Mouse (Mus musculus): ENCODE measurements around the gene Rab11fip4.

Rab11fip4 gene

GRCm38 (mm10) chr11:79654407-79654831 lies 63.4 kb downstream of the Rab11fip4 start:
- no peak for DNase-seq (ENCODE audit: low spot score in 2 of 2)

- no peak for DNase-seq (ENCODE audit: low spot score in 2 of 2)
These were observed 64.6 kb downstream of the Rab11fip4 start for GRCm38 (mm10) chr11:79655592-79655991.

GRCm38 (mm10) chr11:79656491-79656890 lies 65.5 kb downstream of the Rab11fip4 start:
- no peak for DNase-seq (ENCODE audit: low spot score in 2 of 2)

- no peak for DNase-seq (ENCODE audit: low spot score in 2 of 2)
These were observed 66.0 kb downstream of the Rab11fip4 start for GRCm38 (mm10) chr11:79657053-79657452.

- DNase-seq (ENCODE audit: low spot score in 2 of 2) = peak; percentile 44 to 57
These were observed 67.3 kb downstream of the Rab11fip4 start for GRCm38 (mm10) chr11:79658205-79658825.

GRCm38 (mm10) chr11:79660361-79661205 lies 69.6 kb downstream of the Rab11fip4 start:
- DNase-seq (ENCODE audit: low spot score in 2 of 2) = peak; percentile 67 to 68

- DNase-seq (ENCODE audit: low spot score in 2 of 2) = no peak
These were observed 71.0 kb downstream of the Rab11fip4 start for GRCm38 (mm10) chr11:79661877-79662545.

- no peak for DNase-seq (ENCODE audit: low spot score in 2 of 2)
These were observed 72.1 kb downstream of the Rab11fip4 start for GRCm38 (mm10) chr11:79663158-79663557.

GRCm38 (mm10) chr11:79663570-79663969 lies 72.6 kb downstream of the Rab11fip4 start:
- DNase-seq (ENCODE audit: low spot score in 2 of 2) = no peak

- DNase-seq (ENCODE audit: low spot score in 2 of 2) = no peak
These were observed 75.5 kb downstream of the Rab11fip4 start for GRCm38 (mm10) chr11:79666544-79666943.

GRCm38 (mm10) chr11:79669210-79669609 lies 78.2 kb downstream of the Rab11fip4 start:
- DNase-seq (ENCODE audit: low spot score in 2 of 2) = no peak

- no peak for DNase-seq (ENCODE audit: low spot score in 2 of 2)
These were observed 78.9 kb downstream of the Rab11fip4 start for GRCm38 (mm10) chr11:79669947-79670346.

- no peak for DNase-seq (ENCODE audit: low spot score in 2 of 2)
These were observed 79.5 kb downstream of the Rab11fip4 start for GRCm38 (mm10) chr11:79670411-79670945.

GRCm38 (mm10) chr11:79671668-79672281 lies 80.8 kb downstream of the Rab11fip4 start:
- peak; percentile 21 to 40 for DNase-seq (ENCODE audit: low spot score in 2 of 2)

GRCm38 (mm10) chr11:79673072-79673471 lies 82.1 kb downstream of the Rab11fip4 start:
- DNase-seq (ENCODE audit: low spot score in 2 of 2) = no peak

- no peak for DNase-seq (ENCODE audit: low spot score in 2 of 2)
These were observed 82.7 kb downstream of the Rab11fip4 start for GRCm38 (mm10) chr11:79673717-79674116.

- no peak for DNase-seq (ENCODE audit: low spot score in 2 of 2)
These were observed 83.2 kb downstream of the Rab11fip4 start for GRCm38 (mm10) chr11:79674231-79674630.

- DNase-seq (ENCODE audit: low spot score in 2 of 2) = no peak
These were observed 83.6 kb downstream of the Rab11fip4 start for GRCm38 (mm10) chr11:79674632-79675031.

- no peak for DNase-seq (ENCODE audit: low spot score in 2 of 2)
These were observed 84.3 kb downstream of the Rab11fip4 start for GRCm38 (mm10) chr11:79675285-79675684.

- DNase-seq (ENCODE audit: low spot score in 2 of 2) = no peak
These were observed 85.0 kb downstream of the Rab11fip4 start for GRCm38 (mm10) chr11:79675994-79676393.

GRCm38 (mm10) chr11:79676483-79676967 lies 85.5 kb downstream of the Rab11fip4 start:
- peak in 1 of 2 experiments; percentile 6 for DNase-seq (ENCODE audit: low spot score in 2 of 2)
